Mouse (Mus musculus) heart, adult 8-10 months (tissue): Measurements from ENCODE around the gene Rab29. TPM values are rescaled to one million over a fixed set of nuclear protein-coding genes. Genes with fewer than 3 reads are reported as not detected.

Source experiments
- total RNA-seq, 4 experiments: library from RNA; stranded (reverse); gene quantifications; 2 replicates each; pipeline ENCODE4 v1.2.4; 2022

Rab29 gene
- total RNA-seq, 4 experiments from 2014 or later = 8.9 to 13.5 (median 10.5) TPM

Other genes starting within 250 kb of the Rab29 start
- 1 to 10 TPM in 1 of 4 experiments, under 1 TPM in 3; 0.27 to 1.3 (median 0.80) TPM for gene Ctse, start 228.9 kb upstream of the Rab29 start, total RNA-seq
- gene Rab7b, start 178.5 kb upstream of the Rab29 start, total RNA-seq = 1 to 10 TPM; 2.3 to 3.8 (median 3.2) TPM
- under 1 TPM in 3 of 4 experiments, not detected in 1; 0.06 to 0.16 (median 0.09) TPM for gene Slc26a9, start 123.2 kb upstream of the Rab29 start, total RNA-seq
- gene Pm20d1, start 69.8 kb upstream of the Rab29 start, total RNA-seq = 10 to 100 TPM in 1 of 4 experiments, 1 to 10 TPM in 3; 7.1 to 10.1 (median 8.0) TPM
- gene Slc41a1, start 39.7 kb upstream of the Rab29 start, total RNA-seq = 10 to 100 TPM; 51.3 to 79.6 (median 60.3) TPM
- gene Nucks1, start 43.3 kb downstream of the Rab29 start, total RNA-seq = 10 to 100 TPM; 55.6 to 68.7 (median 62.6) TPM
- gene Slc45a3, start 95.7 kb downstream of the Rab29 start, total RNA-seq = 1 to 10 TPM; 2.4 to 4.7 (median 3.3) TPM
- 10 to 100 TPM; 62.5 to 79.4 (median 76.0) TPM for gene Elk4, start 140.4 kb downstream of the Rab29 start, total RNA-seq
- 1 to 10 TPM; 4.7 to 9.4 (median 7.7) TPM for gene Mfsd4a, start 200.8 kb downstream of the Rab29 start, total RNA-seq